Mouse (Mus musculus) ovary, postnatal 36 days (tissue): ENCODE measurements at regions not wholly inside any gene's neighbourhood (a gene's known extent, or its start where the extent isn't known, plus 50 kb on each side); places are given as distances from the start of the nearest gene placed in this dataset.
"Not testable (repeated sequence)": the region's sequence is repeated elsewhere in the genome, so short reads cannot be mapped to it uniquely, and the experiment has no call there.

Experiments used
- DNase-seq: peaks from one replicate; pipeline ENCODE4 v3.0.0; 2022; ENCODE audit warnings: low spot score, mixed read lengths

DNA sequence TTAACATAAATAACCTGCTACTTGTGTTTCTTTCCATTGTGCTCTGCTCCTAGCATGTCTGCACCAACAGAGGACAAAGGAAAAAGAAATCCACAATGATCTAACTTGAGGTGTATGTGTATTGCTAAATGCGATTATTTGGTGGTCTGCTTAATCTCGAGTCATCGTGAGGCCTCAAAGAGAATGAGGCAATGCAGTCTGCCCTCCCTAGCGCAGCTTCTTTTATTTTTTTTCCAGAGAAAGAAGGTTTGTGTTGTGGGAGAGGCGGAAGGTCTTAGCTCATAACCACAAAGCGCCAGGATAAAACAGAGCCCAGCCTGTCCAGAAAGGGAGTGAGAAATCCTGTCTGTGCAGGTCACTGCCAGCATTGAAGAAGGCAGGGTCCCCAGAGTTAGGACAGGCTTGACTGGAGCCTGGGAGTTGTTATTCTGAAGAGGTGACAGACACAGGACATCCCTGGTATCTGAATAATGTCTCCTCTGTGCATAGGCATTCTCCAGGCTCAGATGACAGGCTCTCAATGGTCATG is 751.3 kb upstream of the Intu start:
- no peak for DNase-seq

DNA sequence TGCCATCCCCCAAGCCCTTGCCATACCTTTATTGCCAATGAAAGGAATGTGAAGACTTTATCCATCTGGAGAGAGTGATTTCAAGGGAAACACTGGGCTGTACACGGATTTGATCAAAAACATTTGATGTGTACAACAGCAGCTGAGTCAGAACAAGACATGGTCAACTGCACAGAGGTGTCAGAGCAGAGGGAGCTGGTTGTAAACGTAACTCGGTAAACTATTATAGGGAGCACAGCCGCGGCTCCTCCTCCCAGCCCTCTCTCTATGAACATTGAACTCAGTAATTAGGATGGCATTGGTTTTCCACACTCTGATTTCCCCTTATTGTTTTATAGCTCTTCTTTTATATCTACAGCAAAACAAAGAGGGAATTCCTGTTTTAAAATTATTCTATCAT is 750.8 kb upstream of the Intu start:
- no peak for DNase-seq

DNA sequence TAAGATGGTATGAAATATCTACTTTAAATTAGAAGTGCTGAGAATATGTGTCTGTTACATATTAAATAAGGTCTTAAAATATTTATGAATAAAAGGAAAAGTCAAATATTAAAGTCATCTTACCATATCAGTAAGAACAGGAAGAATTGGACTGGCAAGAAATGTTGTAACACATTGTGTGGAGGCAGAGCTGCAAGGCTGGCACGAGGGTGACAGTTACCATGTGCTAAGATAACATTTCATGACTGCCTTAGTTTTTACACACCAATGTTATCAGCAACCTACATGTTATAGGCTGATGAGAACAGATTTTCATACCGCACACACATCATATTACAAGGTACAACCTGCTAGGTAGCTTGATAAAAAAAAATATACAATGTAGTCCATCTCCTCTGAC is 746.2 kb upstream of the Intu start:
- no peak for DNase-seq

DNA sequence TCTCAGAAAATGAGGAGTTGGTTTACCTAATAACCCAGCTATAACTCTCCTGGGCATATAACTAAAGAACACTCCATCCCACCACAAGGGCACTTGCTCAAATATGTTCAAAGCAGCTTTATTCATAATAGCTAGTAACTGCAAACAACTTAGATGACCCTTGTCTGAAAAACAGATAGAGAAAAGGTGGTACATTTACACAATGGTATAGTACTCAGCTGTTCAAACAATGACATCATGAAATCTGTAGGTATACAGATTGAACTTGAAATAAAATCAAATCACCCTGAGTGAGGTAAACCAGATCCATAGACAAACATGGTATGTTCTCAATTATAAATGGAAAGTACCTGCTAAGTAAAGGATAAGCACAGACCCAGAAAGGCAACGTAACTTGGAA is 721.5 kb upstream of the Intu start:
- DNase-seq = no peak

- DNase-seq = peak; percentile 28
Measured at GRCm38 (mm10) chr3:39814814-39815213, 716.3 kb upstream of the Intu start.

DNA sequence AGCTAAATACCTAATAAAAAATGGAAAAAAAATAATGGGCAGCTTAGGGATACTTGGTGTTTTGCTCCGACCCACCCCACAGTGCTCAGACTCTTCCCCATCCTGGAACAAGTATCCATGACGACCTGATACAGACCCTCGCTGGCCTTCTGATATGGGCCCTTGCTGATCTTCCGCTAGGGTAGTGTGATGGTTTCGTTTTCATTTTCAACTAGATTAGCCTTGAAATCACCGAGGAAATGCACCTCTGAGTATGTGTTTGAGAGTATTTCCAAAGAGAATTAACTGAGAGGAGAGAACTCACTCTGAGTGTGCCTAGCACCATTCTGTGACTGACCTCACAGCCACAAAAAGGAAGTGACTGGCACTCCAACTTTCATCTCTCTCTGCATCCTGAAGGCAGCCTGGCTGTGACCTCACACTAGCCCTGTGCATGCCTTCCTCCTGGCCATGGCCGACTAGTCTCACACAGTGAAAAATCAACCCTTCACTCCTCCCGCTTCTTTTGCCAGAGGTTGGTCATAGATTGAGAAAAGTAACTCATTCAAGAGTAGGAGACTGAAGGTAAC is 700.5 kb upstream of the Intu start:
- DNase-seq = no peak

DNA sequence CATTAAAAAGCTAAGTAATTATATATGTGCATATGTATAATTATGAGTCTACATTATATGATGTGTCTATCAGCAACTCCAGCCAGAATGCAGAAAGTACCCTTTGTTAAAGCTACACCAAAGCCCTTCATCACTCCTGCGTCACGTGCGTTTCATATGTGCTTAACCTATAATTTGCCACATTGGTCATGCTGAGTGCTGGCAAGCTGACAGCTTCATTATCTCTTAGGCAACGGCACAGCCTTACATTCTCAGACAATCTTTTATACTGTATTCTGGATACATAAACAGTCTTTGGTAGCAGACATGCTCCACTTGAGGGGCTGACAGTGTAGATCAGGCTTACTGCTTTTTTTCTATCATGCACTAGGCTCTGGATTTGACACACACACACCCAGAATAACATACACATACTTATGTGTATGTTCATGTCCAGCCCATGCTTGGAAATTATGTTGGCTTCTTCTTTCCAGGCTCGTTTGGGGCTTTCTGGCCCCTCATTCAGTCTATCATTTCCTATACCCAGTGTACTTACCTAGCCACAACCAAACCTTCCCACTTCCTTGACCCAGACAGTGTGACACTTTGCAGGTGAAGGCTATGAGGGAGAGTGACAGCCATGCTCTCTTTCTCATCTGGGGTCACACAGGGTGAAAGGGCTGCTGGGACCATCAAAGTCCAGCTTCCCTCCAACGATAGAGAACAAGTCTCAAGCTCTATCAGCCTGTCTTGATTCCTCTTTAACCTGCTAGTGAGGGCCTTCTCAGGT is 692.5 kb upstream of the Intu start:
- no peak for DNase-seq

GRCm38 (mm10) chr3:39840946-39841345 is 690.1 kb upstream of the Intu start:
- no peak for DNase-seq

DNA sequence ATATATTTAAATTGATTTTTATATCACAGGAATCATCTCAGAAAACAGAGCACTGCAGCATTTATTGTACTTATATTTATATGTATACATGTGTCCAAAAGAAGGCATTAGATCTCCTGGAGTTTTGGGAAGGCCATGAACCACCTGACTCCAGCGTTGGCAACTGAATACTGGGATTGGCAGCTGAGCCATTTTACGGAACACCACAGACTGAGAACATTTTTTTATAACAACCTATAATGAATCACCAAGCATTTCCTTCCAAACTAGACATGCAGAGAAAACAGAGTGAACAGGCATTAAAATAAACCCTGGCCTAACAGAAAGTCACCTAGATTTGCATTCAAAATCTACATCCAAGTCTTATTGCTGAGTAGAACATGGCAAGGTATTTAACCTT is 686.0 kb upstream of the Intu start:
- no peak for DNase-seq

DNA sequence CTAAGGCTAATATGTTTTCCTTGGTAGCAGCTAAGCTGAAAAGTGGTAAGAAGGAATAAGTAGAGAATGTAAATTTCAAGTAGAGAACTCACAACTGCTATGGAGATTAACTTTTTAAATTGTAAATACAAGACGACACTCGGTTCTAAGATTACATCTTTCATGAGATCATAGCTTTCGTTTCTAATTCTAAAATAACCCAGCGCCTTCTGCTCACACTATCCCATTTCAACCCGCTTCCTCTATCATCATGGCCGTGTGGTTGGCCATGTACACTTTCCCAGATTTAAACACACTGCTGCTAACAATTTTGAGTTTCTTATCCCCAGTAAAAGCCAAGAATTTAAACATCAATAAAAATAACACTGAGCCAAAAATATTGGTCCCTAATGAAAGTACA is 682.3 kb upstream of the Intu start:
- no peak for DNase-seq

GRCm38 (mm10) chr3:39857214-39857839 is 673.8 kb upstream of the Intu start:
- DNase-seq = no peak

DNA sequence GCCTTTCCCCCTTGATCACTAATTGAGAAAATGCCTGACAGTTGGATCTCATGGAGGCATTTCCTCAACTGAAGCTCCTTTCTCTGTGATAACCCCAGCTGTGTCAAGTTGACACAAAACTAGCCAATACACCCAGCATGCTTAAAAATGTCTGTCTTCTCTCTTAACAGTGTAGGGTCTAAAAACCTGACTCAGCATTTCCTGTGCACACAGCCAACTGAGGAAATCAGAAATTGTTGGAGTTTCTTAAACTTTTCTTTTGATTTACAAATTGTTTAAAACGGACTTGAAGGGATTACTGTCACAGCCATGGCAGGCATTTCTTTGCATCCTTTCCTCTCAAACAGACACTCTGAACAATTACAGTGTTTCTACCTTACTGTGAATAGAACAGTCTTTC is 655.0 kb upstream of the Intu start:
- DNase-seq = not testable (repeated sequence)

- DNase-seq = no peak
Measured at GRCm38 (mm10) chr3:39884370-39884769, 646.7 kb upstream of the Intu start.

DNA sequence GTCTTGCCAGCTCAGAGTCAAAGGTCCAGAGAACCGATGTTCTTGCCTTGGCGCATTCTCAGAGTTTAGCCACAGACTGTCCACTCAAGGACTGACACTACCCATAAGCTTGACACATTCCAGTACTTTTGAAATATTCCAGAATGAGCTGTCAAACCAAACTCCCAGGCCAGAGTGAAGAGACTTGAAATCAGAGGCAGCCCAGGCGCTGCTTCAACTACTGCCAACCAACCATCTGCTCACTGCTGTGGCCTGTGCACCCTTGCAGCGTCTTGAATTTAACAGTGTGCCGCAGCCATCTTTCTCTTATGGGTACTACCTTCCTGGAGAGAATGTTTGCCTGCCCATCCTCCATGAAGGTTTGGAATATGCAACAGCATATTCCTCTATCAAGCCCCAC is 642.7 kb upstream of the Intu start:
- no peak for DNase-seq

DNA sequence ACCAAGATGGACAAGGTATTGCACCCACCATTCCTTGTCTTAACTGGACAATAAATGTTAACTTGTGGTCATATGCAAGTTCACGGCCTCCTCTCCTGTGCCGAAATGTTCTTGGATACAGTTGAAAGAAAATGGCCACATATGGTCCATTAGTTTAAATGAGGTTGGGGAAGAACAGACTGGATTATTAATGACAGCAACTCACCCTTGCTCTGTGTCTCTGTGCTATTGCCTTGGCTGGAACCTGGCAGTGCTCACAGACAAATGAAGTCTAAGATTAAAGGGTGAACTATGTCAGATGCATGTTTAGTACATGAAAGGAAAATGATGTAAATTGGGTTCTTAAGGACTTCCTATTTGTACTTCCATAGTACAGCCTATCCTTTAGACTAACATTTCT is 641.9 kb upstream of the Intu start:
- DNase-seq = no peak

DNA sequence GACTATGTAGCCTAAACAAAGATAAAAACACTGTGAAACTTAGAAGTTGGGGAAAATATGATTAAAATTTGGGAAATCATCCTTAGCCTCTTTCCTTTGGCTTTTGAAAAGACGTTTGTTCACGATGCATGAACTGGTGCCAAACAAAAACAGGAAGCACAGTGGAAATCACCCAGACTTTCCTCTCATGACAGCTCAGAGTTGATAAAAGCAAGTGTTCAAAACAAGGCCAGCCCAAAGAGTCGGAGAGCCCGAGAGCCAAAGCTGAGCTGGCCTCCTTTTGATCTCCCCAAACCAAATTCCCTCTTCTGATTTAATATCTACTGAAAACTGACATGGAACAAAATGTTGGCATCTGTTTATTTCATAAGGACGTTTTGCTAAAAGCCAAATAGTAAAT is 632.1 kb upstream of the Intu start:
- peak; percentile 7 for DNase-seq

DNA sequence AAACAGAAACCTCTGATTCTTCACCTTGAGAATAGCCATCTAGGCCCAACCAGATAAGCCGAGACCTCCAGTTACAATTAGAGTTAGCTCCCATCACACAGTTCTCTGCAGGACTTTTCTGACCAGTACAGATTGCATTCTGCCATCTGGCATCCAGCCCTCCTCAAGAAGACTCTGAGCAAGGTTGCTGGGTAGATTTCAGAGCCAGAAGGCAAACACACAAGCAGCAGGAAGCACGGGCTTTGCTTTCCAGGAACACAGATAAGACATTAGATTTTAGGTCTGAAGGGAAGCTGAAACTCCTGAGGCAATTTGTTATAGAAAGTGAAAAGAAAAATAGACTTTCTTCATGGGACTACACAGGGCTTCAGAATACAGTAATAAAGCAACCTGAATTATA is 630.9 kb upstream of the Intu start:
- no peak for DNase-seq

- DNase-seq = no peak
Measured at GRCm38 (mm10) chr3:39904377-39904776, 626.7 kb upstream of the Intu start.

DNA sequence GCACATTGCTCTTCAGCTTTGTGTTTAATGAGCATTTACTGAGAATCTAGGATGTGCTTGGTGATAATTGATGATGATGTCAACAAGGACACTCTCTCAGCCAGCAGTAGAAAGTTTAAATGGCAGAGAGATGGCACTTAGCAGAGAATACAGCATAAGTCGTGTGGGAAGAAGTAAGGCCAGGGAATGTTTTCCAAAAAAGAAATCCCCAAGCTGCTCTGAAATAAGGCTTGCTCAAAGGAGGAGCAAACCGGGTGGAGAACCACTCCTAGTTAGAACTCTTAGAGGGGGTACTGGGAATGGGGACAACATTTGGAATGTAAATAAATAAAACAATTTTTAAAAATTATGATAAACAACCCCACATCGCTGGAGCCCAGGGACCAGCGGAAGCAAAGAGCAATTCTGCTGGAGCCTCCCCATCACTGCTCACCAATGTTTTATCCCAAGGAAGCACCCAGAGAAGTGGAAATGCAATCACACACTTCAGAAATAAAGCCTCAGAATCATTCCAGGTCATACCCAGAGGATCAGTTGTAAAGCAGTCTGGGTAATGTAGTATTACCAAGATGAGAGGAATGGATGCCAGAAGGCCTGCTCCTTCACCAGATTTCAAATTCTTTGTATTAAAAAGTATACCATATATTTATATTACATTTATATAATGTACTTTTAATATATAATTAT is 622.3 kb upstream of the Intu start:
- DNase-seq = no peak

GRCm38 (mm10) chr3:39909642-39910041 is 621.4 kb upstream of the Intu start:
- DNase-seq = no peak

DNA sequence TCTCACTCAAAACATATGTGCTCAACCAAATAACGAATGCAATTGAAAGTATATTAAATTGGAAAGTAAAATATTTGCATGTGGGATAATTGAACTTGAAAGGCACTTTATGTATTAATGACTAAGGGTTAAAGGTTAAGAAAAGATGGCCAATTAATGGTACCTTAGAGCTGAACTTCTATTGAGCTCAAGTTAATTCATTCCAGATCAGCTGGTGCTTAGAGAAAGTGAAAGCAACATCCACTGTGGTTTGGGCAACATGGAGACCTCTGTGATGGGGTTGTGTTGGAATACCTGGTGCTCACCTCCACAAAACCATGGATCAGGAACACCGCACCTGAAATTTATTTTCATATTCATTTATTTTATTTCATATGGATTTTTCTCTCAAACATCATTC is 612.5 kb upstream of the Intu start:
- no peak for DNase-seq

GRCm38 (mm10) chr3:39925436-39925835 is 605.6 kb upstream of the Intu start:
- DNase-seq = no peak

DNA sequence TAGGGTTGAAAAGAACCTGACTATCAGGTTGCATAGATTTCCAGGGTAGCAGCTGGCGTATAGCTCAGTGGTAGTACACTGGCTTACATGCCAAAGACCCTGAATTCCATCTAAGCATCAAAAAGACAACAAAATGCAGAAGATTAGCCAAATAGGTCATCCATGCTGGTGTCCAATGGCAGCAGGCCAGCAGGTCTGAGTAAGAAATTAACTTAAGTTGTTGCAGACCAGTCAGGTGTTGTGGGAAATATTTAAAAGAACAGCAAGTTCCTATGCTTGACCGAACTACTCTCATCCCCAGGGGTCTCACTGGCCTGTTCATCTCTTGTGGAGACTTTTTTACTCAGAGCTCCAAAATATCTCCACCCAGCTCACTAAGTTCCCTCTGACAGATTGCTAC is 602.7 kb upstream of the Intu start:
- no peak for DNase-seq
